Mouse (Mus musculus): ENCODE measurements around the gene Psors1c2. TPM values are rescaled to one million over a fixed set of nuclear protein-coding genes. Genes with fewer than 3 reads are reported as not detected.

Gene Psors1c2
- polyA plus RNA-seq, 1 experiment from 2014 or later: 0.14 TPM

GRCm38 (mm10) chr17:35557351-35557750, 24.4 kb downstream of the Psors1c2 start:
- Histone ChIP-seq H3K4me2 (no peak overlapping the region), H3K27ac (replicated peaks) (no peak overlapping the region), H3K36me3 (replicated peaks) (no peaks in the 10 kb centered on the region), H3K4me1 (replicated peaks) (no peaks in the 10 kb centered on the region), H3K9me3 (replicated peaks) (no peaks in the 10 kb centered on the region), H3K27me3 (no peaks in the 10 kb centered on the region), H3K4me3 (replicated peaks) (no peak overlapping the region), H3K9ac (no peak overlapping the region)
- WGBS (ENCODE audit: insufficient replicate concordance): 64% methylated on average over 9 of the region's 9 CpGs
- no peak for ATAC-seq (ENCODE audit: insufficient read depth)

DNA sequence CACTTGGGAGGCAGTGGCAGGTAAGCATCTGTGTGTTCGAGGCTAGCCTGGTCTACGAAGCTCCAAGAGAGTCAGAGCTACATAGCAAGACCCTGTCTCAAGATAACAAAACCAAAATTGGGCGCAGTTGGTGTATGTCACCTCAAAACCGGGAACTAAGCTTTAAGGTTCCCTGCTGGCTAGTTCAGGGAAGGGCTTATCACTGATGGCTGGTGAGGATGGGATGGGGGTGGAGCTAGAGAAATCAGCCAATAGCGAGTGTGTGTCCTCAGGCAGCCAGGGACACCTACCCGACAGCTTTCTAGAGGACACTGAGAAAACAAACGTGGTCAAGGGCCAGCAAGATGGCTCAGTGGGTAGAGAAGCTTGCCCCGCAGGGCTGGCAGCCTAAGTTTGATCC, 25.2 kb downstream of the Psors1c2 start:
- no peak overlapping the region for H3K9ac ChIP-seq
- H3K4me1 ChIP-seq (replicated peaks): no peaks in the 10 kb centered on the region
- H3K36me3 ChIP-seq (replicated peaks): no peaks in the 10 kb centered on the region
- no peak overlapping the region for H3K27ac ChIP-seq (replicated peaks)
- no peak overlapping the region for H3K4me2 ChIP-seq
- no peak for ATAC-seq (ENCODE audit: insufficient read depth)
- no peak overlapping the region for H3K4me3 ChIP-seq (replicated peaks)
- H3K27me3 ChIP-seq: no peaks in the 10 kb centered on the region
- no peaks in the 10 kb centered on the region for H3K9me3 ChIP-seq (replicated peaks)
- WGBS (ENCODE audit: insufficient replicate concordance): 43% methylated on average over 8 of the region's 8 CpGs

- WGBS (ENCODE audit: insufficient replicate concordance): 34% methylated on average over 3 of the region's 3 CpGs
- H3K36me3 ChIP-seq (replicated peaks): no peaks in the 10 kb centered on the region
- no peak within 1 kb of the TSS for H3K4me2 ChIP-seq
- H3K9me3 ChIP-seq (replicated peaks): no peaks in the 10 kb centered on the region
- H3K4me1 ChIP-seq (replicated peaks): no peaks in the 10 kb centered on the region; the same call in 1 of the 2 replicates
- H3K9ac ChIP-seq: no peak within 1 kb of the TSS
- H3K27ac ChIP-seq (replicated peaks): no peak within 1 kb of the TSS
- no peak for ATAC-seq (ENCODE audit: insufficient read depth)
- peaks cover 38% of the 10 kb centered on the region for H3K27me3 ChIP-seq
- no peak within 1 kb of the TSS for H3K4me3 ChIP-seq (replicated peaks)
Observed at GRCm38 (mm10) chr17:35567150-35567549, 34.1 kb downstream of the Psors1c2 start, which contains the start of gene 2300002M23Rik. Gene 2300002M23Rik, plus strand, starts transcription at chr17:35567450.

GRCm38 (mm10) chr17:35567767-35568166, 34.8 kb downstream of the Psors1c2 start:
- H3K9me3 ChIP-seq (replicated peaks): no peaks in the 10 kb centered on the region
- H3K4me2 ChIP-seq: no peak overlapping the region
- H3K4me3 ChIP-seq (replicated peaks): no peak overlapping the region
- no peak overlapping the region for H3K27ac ChIP-seq (replicated peaks)
- H3K4me1 ChIP-seq (replicated peaks): no peaks in the 10 kb centered on the region; the same call in 1 of the 2 replicates
- H3K9ac ChIP-seq: no peak overlapping the region
- 20% methylated on average over 9 of the region's 9 CpGs for WGBS (ENCODE audit: insufficient replicate concordance)
- ATAC-seq (ENCODE audit: insufficient read depth): no peak
- H3K27me3 ChIP-seq: peaks cover 38% of the 10 kb centered on the region
- no peaks in the 10 kb centered on the region for H3K36me3 ChIP-seq (replicated peaks)

GRCm38 (mm10) chr17:35569091-35569944, 36.3 kb downstream of the Psors1c2 start:
- no peaks in the 10 kb centered on the region; the same call in 1 of the 2 replicates for H3K4me1 ChIP-seq (replicated peaks)
- H3K4me2 ChIP-seq: no peak overlapping the region
- no peaks in the 10 kb centered on the region for H3K36me3 ChIP-seq (replicated peaks)
- peaks cover 38% of the 10 kb centered on the region for H3K27me3 ChIP-seq
- H3K4me3 ChIP-seq (replicated peaks): no peak overlapping the region
- H3K27ac ChIP-seq (replicated peaks): no peak overlapping the region
- 5% methylated on average over 28 of the region's 28 CpGs for WGBS (ENCODE audit: insufficient replicate concordance)
- H3K9ac ChIP-seq: no peak overlapping the region
- no peaks in the 10 kb centered on the region for H3K9me3 ChIP-seq (replicated peaks)
- ATAC-seq (ENCODE audit: insufficient read depth): no peak

DNA sequence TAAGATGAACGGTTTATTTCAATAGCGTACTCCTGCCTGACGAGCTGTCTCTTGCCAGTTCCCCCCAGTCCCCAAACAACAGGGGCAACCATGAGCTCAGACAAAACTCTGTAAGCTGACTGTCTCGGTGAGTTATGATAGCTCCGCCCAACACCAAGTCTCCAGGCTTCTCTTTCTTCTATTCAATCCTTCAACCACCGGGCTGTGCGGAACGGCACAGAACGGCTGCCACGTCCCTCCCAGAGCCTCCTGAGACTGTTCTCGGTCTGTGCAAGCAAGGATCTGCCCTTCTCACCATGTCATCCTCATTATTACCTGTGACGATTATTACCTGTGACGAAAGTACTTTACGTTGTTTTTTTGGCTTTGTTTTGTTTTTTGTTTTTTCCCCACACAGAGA, 37.8 kb downstream of the Psors1c2 start:
- no peak for ATAC-seq (ENCODE audit: insufficient read depth)
- no peak overlapping the region for H3K4me2 ChIP-seq
- H3K36me3 ChIP-seq (replicated peaks): no peaks in the 10 kb centered on the region
- no peaks in the 10 kb centered on the region for H3K9me3 ChIP-seq (replicated peaks)
- H3K4me3 ChIP-seq (replicated peaks): no peak overlapping the region
- peaks cover 45% of the 10 kb centered on the region for H3K27me3 ChIP-seq
- H3K9ac ChIP-seq: no peak overlapping the region
- 70% methylated on average over 14 of the region's 14 CpGs for WGBS (ENCODE audit: insufficient replicate concordance)
- no peak overlapping the region for H3K27ac ChIP-seq (replicated peaks)
- no peaks in the 10 kb centered on the region; the same call in 1 of the 2 replicates for H3K4me1 ChIP-seq (replicated peaks)

DNA sequence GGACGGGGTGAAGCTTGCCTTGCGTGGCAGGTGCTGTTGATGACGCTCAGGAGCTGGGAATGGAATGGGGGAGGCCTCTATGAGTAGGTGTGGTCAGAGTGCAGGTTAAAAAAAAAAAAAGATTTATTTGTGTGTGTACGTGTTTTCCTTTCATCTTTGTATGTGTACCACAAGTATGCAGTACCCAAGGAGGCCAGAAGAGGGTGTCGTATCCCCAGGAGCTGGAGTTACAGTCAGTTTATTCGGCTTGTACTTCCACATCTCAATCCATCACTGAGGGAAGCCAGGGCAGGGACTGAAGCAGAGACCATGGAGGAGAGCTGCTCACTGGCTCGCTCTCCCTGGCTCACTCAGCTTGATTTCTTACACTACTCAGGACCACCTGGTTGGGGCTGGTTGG, 38.5 kb downstream of the Psors1c2 start:
- no peaks in the 10 kb centered on the region for H3K36me3 ChIP-seq (replicated peaks)
- no peaks in the 10 kb centered on the region for H3K9me3 ChIP-seq (replicated peaks)
- no peak overlapping the region for H3K4me2 ChIP-seq
- ATAC-seq (ENCODE audit: insufficient read depth): no peak
- no peaks in the 10 kb centered on the region; the same call in 1 of the 2 replicates for H3K4me1 ChIP-seq (replicated peaks)
- H3K27ac ChIP-seq (replicated peaks): no peak overlapping the region
- peaks cover 44% of the 10 kb centered on the region for H3K27me3 ChIP-seq
- WGBS (ENCODE audit: insufficient replicate concordance): 82% methylated on average over 7 of the region's 7 CpGs
- H3K4me3 ChIP-seq (replicated peaks): no peak overlapping the region
- H3K9ac ChIP-seq: no peak overlapping the region

GRCm38 (mm10) chr17:35578211-35578610, 45.2 kb downstream of the Psors1c2 start:
- Histone ChIP-seq H3K4me1 (replicated peaks) (no peaks in the 10 kb centered on the region), H3K36me3 (replicated peaks) (no peaks in the 10 kb centered on the region), H3K9me3 (replicated peaks) (no peaks in the 10 kb centered on the region), H3K4me3 (replicated peaks) (no peak overlapping the region), H3K27ac (replicated peaks) (no peak overlapping the region), H3K27me3 (peaks cover 18% of the 10 kb centered on the region; the same call in 1 of the 2 replicates), H3K9ac (no peak overlapping the region), H3K4me2 (no peak overlapping the region)
- WGBS (ENCODE audit: insufficient replicate concordance): 17% methylated on average over 6 of the region's 6 CpGs
- no peak for ATAC-seq (ENCODE audit: insufficient read depth)

DNA sequence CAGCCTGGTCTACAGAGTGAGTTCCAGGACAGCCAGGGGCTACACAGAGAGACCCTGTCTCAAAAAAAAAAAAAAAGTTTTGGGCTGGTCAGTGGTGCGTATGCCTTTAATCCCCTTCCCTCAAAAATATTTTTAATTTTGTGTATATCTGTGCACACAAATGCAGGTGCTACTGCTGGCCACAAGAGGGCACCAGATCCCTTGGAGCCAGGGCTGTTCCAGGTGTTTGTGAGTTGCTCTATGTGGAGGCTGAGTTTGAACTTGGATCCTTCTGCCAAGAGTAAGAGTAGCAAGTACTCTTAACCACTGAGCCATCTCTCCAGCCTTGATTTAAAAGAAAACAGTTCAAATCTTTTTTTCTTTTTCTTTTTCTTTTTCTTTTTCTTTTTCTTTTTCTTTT, 49.9 kb downstream of the Psors1c2 start:
- no peak for ATAC-seq (ENCODE audit: insufficient read depth)
- Histone ChIP-seq H3K4me1 (replicated peaks) (no peaks in the 10 kb centered on the region), H3K27ac (replicated peaks) (no peak overlapping the region), H3K36me3 (replicated peaks) (no peaks in the 10 kb centered on the region), H3K27me3 (0 out of 2 replicates have a peak, but pooled peaks cover 3% of the 10 kb centered on the region), H3K9ac (no peak overlapping the region), H3K4me2 (no peak overlapping the region), H3K4me3 (replicated peaks) (no peak overlapping the region), H3K9me3 (replicated peaks) (no peaks in the 10 kb centered on the region)
- WGBS (ENCODE audit: insufficient replicate concordance): 86% methylated on average over 1 of the region's 1 CpGs
